Mouse (Mus musculus) testis, adult 2 months (tissue): ENCODE data around the gene Enah.

Source experiments
- CTCF ChIP-seq: fragments of 200-500 bp; IDR thresholded peaks from 2 replicates; pipeline ENCODE4 v1.5.1; 2012; ENCODE audit warnings: low read depth, mild to moderate bottlenecking, inconsistent platforms, low read length, moderate library complexity; ENCODE audit not compliant: control insufficient read depth, insufficient read depth, insufficient replicate concordance
- POLR2A ChIP-seq: fragments of 200-500 bp; IDR thresholded peaks from 2 replicates; pipeline ENCODE4 v1.6.1; 2012; ENCODE audit warnings: low read depth, mild to moderate bottlenecking, inconsistent platforms, low read length, moderate library complexity; ENCODE audit not compliant: control insufficient read depth

DNA sequence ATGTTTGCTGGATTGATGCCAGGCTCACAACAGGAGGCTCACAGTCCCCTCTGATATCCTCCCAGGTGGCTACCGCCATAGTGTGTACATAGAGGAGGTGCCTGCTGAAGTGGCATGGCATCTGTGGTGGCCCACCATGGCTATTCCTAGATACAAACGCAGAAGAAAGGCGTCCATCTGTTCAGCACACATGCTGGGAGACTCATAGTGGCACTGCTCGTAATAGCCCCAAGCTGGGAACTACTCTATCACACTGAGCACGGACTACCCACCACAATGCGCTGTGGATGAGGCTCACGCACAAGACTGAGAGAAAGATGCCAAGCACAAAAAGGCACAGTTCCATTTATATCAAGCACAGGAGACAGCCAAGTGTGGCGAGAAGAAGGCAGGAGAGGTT is 126.1 kb downstream of the Enah start:
- TF ChIP-seq CTCF (no peak), POLR2A (no peak)
